Mouse (Mus musculus) limb, embryonic 11.5 days (tissue): ENCODE data around the gene Postn. TPM values are rescaled to one million over a fixed set of nuclear protein-coding genes. Genes with fewer than 3 reads are reported as not detected.

Experiments used
- ATAC-seq: fragments of 200-750 bp; cut with Nextera tagmentation; 2 replicates; pipeline ENCODE4 v1.8.0; 2017; ENCODE audit warnings: low read depth; ENCODE audit not compliant: insufficient number of reproducible peaks, low FRiP score, low TSS enrichment
- DNase-seq: peaks from one replicate; pipeline ENCODE4 v3.0.0-alpha.2; 2015; ENCODE audit warnings: low spot score
- H3K27ac ChIP-seq: fragments of 300-500 bp; sonication (generic); replicated peaks from 2 replicates; pipeline ENCODE4 v1.5.1; 2014; ENCODE audit warnings: low read depth, mild to moderate bottlenecking, low read length
- H3K27me3 ChIP-seq: fragments of 300-500 bp; sonication (generic); 2 replicates; pipeline ENCODE4 v1.6.1; 2014; ENCODE audit warnings: mild to moderate bottlenecking, low read length, mixed read lengths; ENCODE audit not compliant: control insufficient read depth, insufficient read depth
- H3K36me3 ChIP-seq: fragments of 300-500 bp; sonication (generic); 2 replicates; pipeline ENCODE4 v1.6.1; 2014; ENCODE audit warnings: mild to moderate bottlenecking, low read length, moderate library complexity, mixed read lengths; ENCODE audit not compliant: control insufficient read depth, insufficient read depth
- H3K4me1 ChIP-seq: fragments of 300-500 bp; sonication (generic); 2 replicates; pipeline ENCODE4 v1.6.1; 2014; ENCODE audit warnings: low read length, mixed read lengths; ENCODE audit not compliant: control insufficient read depth, insufficient read depth
- H3K4me2 ChIP-seq: fragments of 300-500 bp; sonication (generic); 2 replicates; pipeline ENCODE4 v1.6.1; 2014; ENCODE audit warnings: low read depth, mild to moderate bottlenecking, moderate library complexity; ENCODE audit not compliant: severe bottlenecking
- H3K4me3 ChIP-seq: fragments of 300-500 bp; sonication (generic); 2 replicates; pipeline ENCODE4 v1.5.1; 2014; ENCODE audit warnings: low read depth, low read length
- H3K9ac ChIP-seq: fragments of 300-500 bp; sonication (generic); 2 replicates; pipeline ENCODE4 v1.6.1; 2014; ENCODE audit warnings: mild to moderate bottlenecking, low read length
- H3K9me3 ChIP-seq: fragments of 300-500 bp; sonication (generic); 2 replicates; pipeline ENCODE4 v1.6.1; 2016; ENCODE audit warnings: low read length; ENCODE audit not compliant: control insufficient read depth
- WGBS: fragments of 180-500 bp; shearing (Covaris S2); extraction: QIAGEN DNeasy Blood & Tissue Kit; methylation state at CpG from one replicate; pipeline ENCODE4 v1.1.7; 2014; 5-methylcytosine and 5-hydroxymethylcytosine counted together
- polyA plus RNA-seq: library from polyadenylated mRNA; unstranded; fragments of >200 nt; fragmentation: Nextera tagmentation; extraction: Ambion mirVana; gene quantifications from 2 replicates; pipeline ENCODE4 v1.2.1, GENCODE M21; 2014

Postn gene
- polyA plus RNA-seq, 1 experiment from 2014 or later: 13.6 TPM

GRCm38 (mm10) chr3:54421666-54422065 is 60.8 kb downstream of the Postn start:
- Histone ChIP-seq H3K4me2 (no peak overlapping the region), H3K9me3 (no peaks in the 10 kb centered on the region), H3K27ac (no peak overlapping the region), H3K4me3 (no peak overlapping the region), H3K4me1 (peaks cover 7% of the 10 kb centered on the region; the same call in 1 of the 2 replicates), H3K27me3 (no peaks in the 10 kb centered on the region), H3K9ac (no peak overlapping the region), H3K36me3 (no peaks in the 10 kb centered on the region)
- ATAC-seq: no peak
- DNase-seq: no peak
- WGBS: 93% methylated on average over 2 of the region's 2 CpGs

- WGBS: 89% methylated on average over 4 of the region's 4 CpGs
These were observed 63.2 kb downstream of the Postn start for GRCm38 (mm10) chr3:54424146-54424545.

GRCm38 (mm10) chr3:54431663-54432062 is 70.8 kb downstream of the Postn start:
- no peak overlapping the region for H3K27ac ChIP-seq
- H3K9ac ChIP-seq: no peak overlapping the region
- WGBS: 91% methylated on average over 4 of the region's 4 CpGs
- H3K4me3 ChIP-seq: no peak overlapping the region
- no peak for ATAC-seq
- no peak overlapping the region for H3K4me2 ChIP-seq
- H3K27me3 ChIP-seq: no peaks in the 10 kb centered on the region
- no peaks in the 10 kb centered on the region for H3K4me1 ChIP-seq
- no peaks in the 10 kb centered on the region for H3K9me3 ChIP-seq
- no peaks in the 10 kb centered on the region for H3K36me3 ChIP-seq
- DNase-seq: no peak

More at GRCm38 (mm10) chr3:54424146-54424545, 63.2 kb downstream of the Postn start:
- Histone ChIP-seq H3K36me3 (no peaks in the 10 kb centered on the region), H3K4me1 (peaks cover 3% of the 10 kb centered on the region; the same call in 1 of the 2 replicates), H3K27ac (no peak overlapping the region), H3K9ac (no peak overlapping the region), H3K27me3 (no peaks in the 10 kb centered on the region), H3K4me3 (no peak overlapping the region), H3K9me3 (no peaks in the 10 kb centered on the region), H3K4me2 (no peak overlapping the region)
- ATAC-seq (no peak), DNase-seq (no peak)

DNA sequence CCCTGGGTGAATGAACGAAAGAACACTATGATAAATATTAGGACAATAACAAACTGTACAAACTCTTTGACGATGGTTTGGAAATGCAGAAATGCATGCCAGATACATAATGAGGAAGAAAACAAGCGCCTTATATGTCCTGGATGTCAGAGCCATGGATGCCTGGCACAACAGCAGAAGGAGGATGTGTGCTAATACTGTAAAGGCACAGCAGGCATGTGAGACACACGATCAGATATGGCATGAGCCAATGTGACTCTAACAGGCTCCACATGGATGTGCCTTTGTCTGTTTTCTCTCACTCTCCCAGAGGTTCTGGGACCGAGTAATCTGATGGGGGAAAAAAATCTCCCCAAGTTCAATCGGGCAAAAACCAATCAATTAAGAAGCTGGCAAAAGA is 71.3 kb downstream of the Postn start:
- H3K4me1 ChIP-seq: no peaks in the 10 kb centered on the region
- WGBS: 76% methylated on average over 6 of the region's 6 CpGs
- H3K4me3 ChIP-seq: no peak overlapping the region
- H3K27me3 ChIP-seq: no peaks in the 10 kb centered on the region
- no peaks in the 10 kb centered on the region for H3K36me3 ChIP-seq
- ATAC-seq: no peak
- no peak overlapping the region for H3K4me2 ChIP-seq
- no peak overlapping the region for H3K27ac ChIP-seq
- DNase-seq: no peak
- H3K9me3 ChIP-seq: no peaks in the 10 kb centered on the region
- H3K9ac ChIP-seq: no peak overlapping the region

GRCm38 (mm10) chr3:54432605-54433004 is 71.7 kb downstream of the Postn start:
- no peak overlapping the region for H3K4me3 ChIP-seq
- 79% methylated on average over 4 of the region's 4 CpGs for WGBS
- no peak overlapping the region for H3K4me2 ChIP-seq
- ATAC-seq (no peak), DNase-seq (no peak)
- H3K36me3 ChIP-seq: no peaks in the 10 kb centered on the region
- no peaks in the 10 kb centered on the region for H3K27me3 ChIP-seq
- no peaks in the 10 kb centered on the region for H3K9me3 ChIP-seq
- H3K4me1 ChIP-seq: no peaks in the 10 kb centered on the region
- H3K9ac ChIP-seq: no peak overlapping the region
- H3K27ac ChIP-seq: no peak overlapping the region

- Histone ChIP-seq H3K9ac (no peak overlapping the region), H3K4me2 (no peak overlapping the region), H3K4me3 (no peak overlapping the region), H3K27ac (no peak overlapping the region), H3K4me1 (no peaks in the 10 kb centered on the region), H3K36me3 (no peaks in the 10 kb centered on the region), H3K9me3 (no peaks in the 10 kb centered on the region), H3K27me3 (no peaks in the 10 kb centered on the region)
- 89% methylated on average over 6 of the region's 6 CpGs for WGBS
- DNase-seq (no peak), ATAC-seq (no peak)
These were observed 73.7 kb downstream of the Postn start for GRCm38 (mm10) chr3:54434571-54434970.

GRCm38 (mm10) chr3:54436373-54436964 is 75.6 kb downstream of the Postn start:
- DNase-seq: no peak
- Histone ChIP-seq H3K27ac (no peak overlapping the region), H3K9me3 (no peaks in the 10 kb centered on the region), H3K36me3 (no peaks in the 10 kb centered on the region), H3K4me1 (no peaks in the 10 kb centered on the region), H3K4me3 (no peak overlapping the region), H3K9ac (no peak overlapping the region), H3K4me2 (no peak overlapping the region), H3K27me3 (no peaks in the 10 kb centered on the region)
- no peak for ATAC-seq
- WGBS: 75% methylated on average over 1 of the region's 1 CpGs
